Mouse (Mus musculus): ENCODE data around the gene Rps2. TPM values are rescaled to one million over a fixed set of nuclear protein-coding genes. Genes with fewer than 3 reads are reported as not detected.
A peak's percentile ranks its signal among the peaks of the same experiment; 100 is the strongest.
"Not testable (repeated sequence)": the region's sequence is repeated elsewhere in the genome, so short reads cannot be mapped to it uniquely, and the experiment has no call there.

The Rps2 gene
- polyA plus RNA-seq, 1 experiment: 2,207 TPM

DNA sequence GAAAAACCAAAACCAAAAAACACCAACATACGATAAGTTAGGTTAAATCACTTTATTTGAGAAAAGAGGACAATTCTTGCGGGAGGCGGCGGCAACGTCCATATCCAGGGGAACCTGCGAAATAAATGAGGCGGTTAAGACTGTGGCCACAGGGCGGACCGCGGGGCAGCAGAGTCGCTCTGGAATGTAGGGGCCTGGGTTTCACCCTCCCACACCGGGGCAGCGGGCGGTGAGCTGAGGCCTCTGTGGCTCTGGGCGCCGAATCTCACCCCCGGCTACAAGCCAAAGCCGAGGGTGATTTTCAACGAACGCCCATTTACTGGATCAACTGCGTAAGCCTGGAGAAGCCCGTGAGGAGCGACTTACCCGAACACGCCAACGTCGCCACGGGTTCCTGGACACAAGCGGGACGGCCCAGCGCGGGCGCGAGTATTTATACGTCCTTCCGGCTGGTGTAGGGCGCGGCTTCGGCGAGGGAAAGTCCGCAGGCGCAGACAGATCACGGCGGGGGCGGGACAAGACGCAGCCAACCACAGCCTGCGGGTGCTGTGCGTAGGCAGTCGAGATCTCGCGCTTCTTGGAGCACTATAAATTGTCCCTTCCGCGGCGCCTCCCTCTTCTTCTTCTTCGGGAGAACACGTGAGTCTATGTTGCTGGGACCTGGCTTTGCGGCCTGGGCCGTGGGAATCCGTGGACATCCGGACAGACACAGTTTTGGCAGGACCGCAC, 1.7 kb downstream of the Rps2 start:
- H3K4me1 ChIP-seq (ENCODE audit: control insufficient read depth, insufficient read depth, insufficient read length, low read length): peaks cover 2% of the 10 kb centered on the region
- no peaks in the 10 kb centered on the region for H3K27me3 ChIP-seq (ENCODE audit: control insufficient read depth, insufficient read depth, low read length)
- peaks cover 15% of the 10 kb centered on the region for H3K36me3 ChIP-seq (ENCODE audit: control insufficient read depth, insufficient read depth, low read length)
- TF ChIP-seq CTCF (IDR thresholded peaks at IDR 0.05; ENCODE audit: extremely low read depth, insufficient read length, insufficient replicate concordance, low read depth, low read length): no peak
- TF ChIP-seq POLR2A (IDR thresholded peaks at IDR 0.05; ENCODE audit: low read depth, low read length): peak; percentile 91
- peak overlapping the region; percentile 79 for H3K4me3 ChIP-seq (ENCODE audit: low read depth, low read length)
- peak overlapping the region; percentile 50 for H3K27ac ChIP-seq (ENCODE audit: insufficient read depth, low read depth, low read length)
- WGBS: under 1% methylated on average over 61 of the region's 61 CpGs

DNA sequence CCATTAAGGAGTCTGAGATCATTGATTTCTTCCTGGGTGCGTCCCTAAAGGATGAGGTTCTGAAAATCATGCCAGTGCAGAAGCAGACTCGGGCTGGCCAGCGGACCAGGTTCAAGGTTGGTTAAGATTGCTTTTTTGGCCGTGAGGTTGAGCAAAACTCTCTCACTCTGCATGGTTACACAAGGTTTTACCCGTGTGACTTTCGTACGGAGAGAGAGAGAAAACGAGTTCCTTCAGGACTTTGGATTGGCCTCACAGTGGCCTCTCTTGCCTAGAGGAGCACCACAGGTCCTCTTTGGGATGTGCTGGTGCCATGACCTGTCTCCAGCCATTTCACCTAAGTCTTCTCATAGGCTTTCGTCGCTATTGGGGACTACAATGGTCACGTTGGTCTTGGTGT, 2.7 kb downstream of the Rps2 start:
- 1% methylated on average over 11 of the region's 11 CpGs for WGBS
- not testable (repeated sequence) for H3K4me1 ChIP-seq (ENCODE audit: control insufficient read depth, insufficient read depth, insufficient read length, low read length); H3K27me3 ChIP-seq (ENCODE audit: control insufficient read depth, insufficient read depth, low read length)
- peaks cover 15% of the 10 kb centered on the region for H3K36me3 ChIP-seq (ENCODE audit: control insufficient read depth, insufficient read depth, low read length)
- H3K4me3 ChIP-seq (ENCODE audit: low read depth, low read length): peak overlapping the region; percentile 68
- H3K27ac ChIP-seq (ENCODE audit: insufficient read depth, low read depth, low read length): peak overlapping the region; percentile 39

DNA sequence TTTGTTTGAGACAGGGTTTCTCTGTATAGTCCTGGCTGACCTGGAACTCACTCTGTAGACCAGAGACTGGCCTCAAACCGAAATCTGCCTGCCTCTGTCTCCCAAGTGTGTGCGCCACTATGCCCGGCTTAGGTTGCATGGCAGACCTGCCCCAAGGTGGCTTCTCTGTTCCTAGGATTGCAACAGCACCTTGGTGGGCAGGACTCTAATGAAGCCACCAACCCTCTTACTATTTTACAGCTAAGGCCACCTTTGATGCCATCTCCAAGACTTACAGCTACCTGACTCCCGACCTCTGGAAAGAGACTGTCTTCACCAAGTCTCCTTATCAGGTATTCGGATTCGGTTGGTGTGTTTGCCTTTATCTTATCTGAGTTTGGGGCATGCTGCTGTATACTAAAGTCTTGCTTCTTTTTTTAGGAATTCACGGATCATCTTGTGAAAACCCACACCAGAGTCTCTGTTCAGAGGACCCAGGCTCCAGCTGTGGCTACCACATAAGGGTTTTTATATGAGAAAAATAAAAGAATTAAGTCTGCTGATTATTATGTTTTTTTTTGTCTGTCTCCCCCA, 3.6 kb downstream of the Rps2 start:
- H3K4me3 ChIP-seq (ENCODE audit: low read depth, low read length): peak overlapping the region; percentile 46
- H3K36me3 ChIP-seq (ENCODE audit: control insufficient read depth, insufficient read depth, low read length): peaks cover 15% of the 10 kb centered on the region
- 20% methylated on average over 7 of the region's 7 CpGs for WGBS
- not testable (repeated sequence) for H3K27me3 ChIP-seq (ENCODE audit: control insufficient read depth, insufficient read depth, low read length); H3K4me1 ChIP-seq (ENCODE audit: control insufficient read depth, insufficient read depth, insufficient read length, low read length); H3K27ac ChIP-seq (ENCODE audit: insufficient read depth, low read depth, low read length)

DNA sequence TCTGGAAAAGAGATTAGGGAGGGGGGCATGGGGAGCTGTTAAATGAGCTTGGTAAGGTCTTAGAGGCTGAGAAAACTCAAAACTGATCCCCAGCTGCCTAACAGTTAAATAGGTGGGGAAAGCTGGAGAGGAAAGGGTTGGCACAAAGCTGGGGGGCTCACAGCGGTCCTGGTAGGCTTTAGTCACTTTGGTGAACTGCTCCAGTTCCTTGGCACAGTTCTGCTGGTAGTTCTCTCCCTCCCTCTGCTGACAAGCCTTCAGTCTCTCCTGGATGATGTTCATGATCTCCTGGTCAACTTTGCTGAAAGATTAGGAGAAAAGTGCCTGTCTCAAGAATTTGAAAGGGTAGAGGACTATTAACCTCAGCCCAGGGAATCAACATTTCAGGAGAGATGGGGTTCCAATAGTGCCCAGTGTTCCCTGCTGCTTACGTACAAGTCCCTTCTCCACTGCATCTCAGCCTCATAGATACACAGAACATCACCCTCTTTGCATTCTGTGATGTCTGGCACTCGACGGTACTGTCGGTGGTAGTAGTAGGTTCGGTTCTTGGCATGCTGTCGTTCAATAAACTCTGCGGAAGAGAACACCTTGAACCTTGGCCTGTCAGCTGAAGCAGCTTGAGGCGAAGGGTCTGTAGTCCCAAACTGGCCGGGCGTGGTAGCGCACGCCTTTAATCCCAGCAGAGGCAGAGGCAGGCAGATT, 4.5 kb downstream of the Rps2 start:
- H3K27ac ChIP-seq (ENCODE audit: insufficient read depth, low read depth, low read length): no peak overlapping the region
- peaks cover 15% of the 10 kb centered on the region for H3K36me3 ChIP-seq (ENCODE audit: control insufficient read depth, insufficient read depth, low read length)
- peaks cover 2% of the 10 kb centered on the region for H3K4me1 ChIP-seq (ENCODE audit: control insufficient read depth, insufficient read depth, insufficient read length, low read length)
- no peaks in the 10 kb centered on the region for H3K27me3 ChIP-seq (ENCODE audit: control insufficient read depth, insufficient read depth, low read length)
- no peak overlapping the region for H3K4me3 ChIP-seq (ENCODE audit: low read depth, low read length)
- no peak for TF ChIP-seq POLR2A (IDR thresholded peaks at IDR 0.05; ENCODE audit: low read depth, low read length)
- TF ChIP-seq CTCF (IDR thresholded peaks at IDR 0.05; ENCODE audit: extremely low read depth, insufficient read length, insufficient replicate concordance, low read depth, low read length): no peak
- 17% methylated on average over 13 of the region's 13 CpGs for WGBS

DNA sequence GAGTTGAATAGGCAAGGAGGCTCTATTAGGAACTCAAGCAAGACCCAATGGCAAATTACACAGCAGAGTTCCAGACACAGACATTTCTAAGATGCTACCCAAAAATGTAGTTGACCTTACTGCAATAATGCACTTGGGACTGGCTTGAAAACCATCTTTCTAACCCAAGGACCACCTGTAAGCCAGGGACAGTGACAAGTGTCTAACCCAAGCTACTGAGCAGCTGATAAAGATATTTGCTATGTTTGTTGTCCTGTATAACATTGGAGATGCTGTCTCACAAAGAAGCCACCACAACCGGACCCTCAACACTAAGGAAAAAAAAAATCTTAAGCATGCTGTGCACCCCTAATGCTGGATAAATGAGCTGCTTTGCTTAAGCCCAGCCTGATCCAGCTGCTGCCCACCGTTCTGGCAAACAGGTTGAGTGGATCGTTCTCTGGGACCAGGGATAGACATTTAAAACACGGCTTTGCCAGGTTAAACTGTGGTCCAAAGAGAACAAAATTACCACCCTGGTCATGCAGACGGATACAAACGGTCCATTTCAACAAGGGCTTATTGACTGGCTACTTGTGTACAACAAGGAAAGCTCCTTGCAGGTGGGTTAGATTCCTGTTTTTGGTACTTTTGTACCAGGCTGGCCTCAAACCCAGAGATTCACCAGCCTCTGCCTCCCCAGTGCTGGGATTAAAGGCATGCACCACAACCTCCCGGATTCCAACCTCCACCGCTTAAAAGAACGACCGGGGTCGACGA, 5.4 kb downstream of the Rps2 start:
- Histone ChIP-seq H3K4me1 (ENCODE audit: control insufficient read depth, insufficient read depth, insufficient read length, low read length) (peaks cover 2% of the 10 kb centered on the region), H3K27ac (ENCODE audit: insufficient read depth, low read depth, low read length) (peak overlapping the region; percentile 75; the same call in 1 of the 2 replicates), H3K4me3 (ENCODE audit: low read depth, low read length) (peak overlapping the region; percentile 78), H3K27me3 (ENCODE audit: control insufficient read depth, insufficient read depth, low read length) (no peaks in the 10 kb centered on the region), H3K36me3 (ENCODE audit: control insufficient read depth, insufficient read depth, low read length) (peaks cover 15% of the 10 kb centered on the region)
- no peak for TF ChIP-seq CTCF (IDR thresholded peaks at IDR 0.05; ENCODE audit: extremely low read depth, insufficient read length, insufficient replicate concordance, low read depth, low read length)
- TF ChIP-seq POLR2A (IDR thresholded peaks at IDR 0.05; ENCODE audit: low read depth, low read length): no peak
- under 1% methylated on average over 12 of the region's 12 CpGs for whole genome bisulfite sequencing

DNA sequence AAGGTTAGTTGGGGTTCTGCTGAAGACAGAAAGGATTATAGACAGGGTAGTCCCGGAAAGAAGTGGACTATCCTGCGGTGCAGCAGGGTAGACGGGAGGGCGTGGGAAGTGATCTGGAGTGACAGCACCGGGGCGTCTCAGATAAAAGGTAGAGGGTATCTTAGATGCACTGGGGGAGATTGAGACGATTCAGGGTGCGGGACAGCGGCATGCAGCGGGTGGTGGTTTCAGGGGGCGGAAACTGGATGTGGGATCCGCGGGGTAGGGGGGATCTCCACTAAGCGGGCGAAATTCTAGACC, 5.9 kb downstream of the Rps2 start:
- 0% methylated on average over 15 of the region's 15 CpGs for WGBS
- Histone ChIP-seq H3K36me3 (ENCODE audit: control insufficient read depth, insufficient read depth, low read length) (peaks cover 15% of the 10 kb centered on the region), H3K4me1 (ENCODE audit: control insufficient read depth, insufficient read depth, insufficient read length, low read length) (peaks cover 2% of the 10 kb centered on the region), H3K4me3 (ENCODE audit: low read depth, low read length) (peak overlapping the region; percentile 78), H3K27me3 (ENCODE audit: control insufficient read depth, insufficient read depth, low read length) (no peaks in the 10 kb centered on the region), H3K27ac (ENCODE audit: insufficient read depth, low read depth, low read length) (peak overlapping the region; percentile 75)
- TF ChIP-seq POLR2A (IDR thresholded peaks at IDR 0.05; ENCODE audit: low read depth, low read length): no peak
- TF ChIP-seq CTCF (IDR thresholded peaks at IDR 0.05; ENCODE audit: extremely low read depth, insufficient read length, insufficient replicate concordance, low read depth, low read length): no peak

DNA sequence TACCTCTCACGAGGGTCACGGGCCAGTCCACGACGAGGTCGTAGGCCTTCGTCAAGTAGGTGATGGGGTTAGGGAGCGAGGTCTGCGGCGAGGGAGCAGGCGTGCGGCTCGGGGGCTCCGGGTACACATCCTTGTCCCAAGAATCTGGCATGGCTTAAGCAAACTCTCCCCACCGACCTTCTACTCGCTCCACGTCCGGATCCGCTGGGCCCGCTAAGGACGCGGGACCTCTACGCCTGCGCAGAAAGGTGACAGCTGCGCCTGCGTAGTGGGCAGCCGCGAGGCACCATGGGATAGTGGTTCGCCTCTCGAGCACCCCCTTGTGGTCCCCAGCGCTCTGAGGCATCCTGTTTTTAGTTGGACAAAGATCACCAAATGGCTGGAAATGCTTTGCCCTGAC, 6.3 kb downstream of the Rps2 start, which contains the start of gene Ndufb10:
TSS of gene Ndufb10 (minus strand) at position 295 of the 400 bp plus-strand sequence.
- peaks cover 15% of the 10 kb centered on the region for H3K36me3 ChIP-seq (ENCODE audit: control insufficient read depth, insufficient read depth, low read length)
- H3K4me3 ChIP-seq (ENCODE audit: low read depth, low read length): peak within 1 kb of the TSS; percentile 78
- H3K27ac ChIP-seq (ENCODE audit: insufficient read depth, low read depth, low read length): peak within 1 kb of the TSS; percentile 75
- peaks cover 2% of the 10 kb centered on the region for H3K4me1 ChIP-seq (ENCODE audit: control insufficient read depth, insufficient read depth, insufficient read length, low read length)
- H3K27me3 ChIP-seq (ENCODE audit: control insufficient read depth, insufficient read depth, low read length): no peaks in the 10 kb centered on the region
- WGBS: under 1% methylated on average over 30 of the region's 30 CpGs
- TF ChIP-seq POLR2A (IDR thresholded peaks at IDR 0.05; ENCODE audit: low read depth, low read length) (peak; percentile 83), CTCF (IDR thresholded peaks at IDR 0.05; ENCODE audit: extremely low read depth, insufficient read length, insufficient replicate concordance, low read depth, low read length) (peak; percentile 96)

Measured in small intestine, adult 2 months (tissue).